Mouse (Mus musculus): ENCODE measurements around the gene Ptov1. TPM values are rescaled to one million over a fixed set of nuclear protein-coding genes. Genes with fewer than 3 reads are reported as not detected.

The Ptov1 gene
- total RNA-seq, 4 experiments from 2014 or later = 146 to 178 (median 160) TPM

DNA sequence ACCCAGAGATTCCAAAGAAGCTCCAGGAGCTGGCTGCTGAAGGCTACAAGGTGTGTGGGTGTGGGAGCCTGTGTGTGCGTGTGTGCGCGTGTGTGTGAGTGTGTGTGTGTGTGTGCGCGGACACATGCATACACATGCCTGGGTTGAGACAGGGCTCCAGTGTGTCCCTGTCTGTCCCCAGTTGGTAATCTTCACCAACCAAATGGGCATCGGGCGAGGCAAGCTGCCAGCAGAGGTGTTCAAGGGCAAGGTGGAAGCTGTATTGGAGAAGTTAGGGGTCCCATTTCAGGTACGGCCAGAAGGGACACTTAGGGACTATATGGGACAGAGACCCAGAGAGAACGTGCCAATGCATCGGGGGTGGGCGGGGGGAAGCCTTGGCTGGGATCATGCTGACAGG lies 9.7 kb downstream of the Ptov1 start:
- DNase-seq (ENCODE audit: low spot score in 2 of 2) = no peak

DNA sequence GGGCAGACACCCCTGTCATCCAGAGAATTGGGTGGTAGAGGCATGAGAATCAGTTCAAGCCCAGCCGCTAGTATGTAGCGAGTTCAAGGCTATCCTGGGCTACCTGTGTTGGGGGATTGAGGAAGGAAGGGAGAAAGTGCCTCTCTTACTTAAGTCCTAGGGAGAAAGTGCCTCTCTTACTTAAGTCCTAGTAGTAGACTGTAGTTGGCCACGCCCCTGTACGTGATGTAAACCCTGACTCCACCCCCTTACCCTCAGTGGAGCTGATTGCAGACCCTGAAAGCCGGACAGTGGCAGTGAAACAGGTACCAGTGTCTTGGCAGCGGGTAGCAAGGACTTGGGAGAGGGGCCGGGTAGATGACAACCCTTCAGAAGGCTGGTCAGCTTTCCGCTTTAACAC lies 11.7 kb downstream of the Ptov1 start:
- DNase-seq (ENCODE audit: low spot score in 2 of 2) = no peak

DNA sequence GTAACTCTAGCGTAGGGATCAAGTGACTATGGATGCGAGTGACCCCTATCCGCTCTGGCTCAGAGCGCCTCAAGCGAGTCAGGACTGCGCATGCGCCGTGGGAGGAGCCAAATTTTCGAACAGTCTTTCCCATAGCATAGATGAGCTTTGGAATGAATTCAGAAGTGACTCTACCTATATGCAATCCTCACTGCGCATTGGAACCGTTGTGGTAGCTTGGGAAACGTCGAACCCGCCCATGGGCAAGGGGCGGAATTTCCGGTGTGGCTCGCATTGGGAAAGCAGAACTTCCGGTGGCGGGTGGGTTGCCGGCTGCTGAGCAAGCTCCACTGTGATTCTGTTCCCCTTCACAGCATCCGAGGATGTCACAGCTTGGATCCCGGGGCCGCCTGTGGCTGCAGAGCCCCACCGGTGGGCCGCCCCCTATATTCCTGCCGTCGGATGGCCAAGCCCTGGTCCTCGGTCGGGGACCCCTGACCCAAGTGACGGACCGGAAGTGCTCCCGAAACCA lies 12.5 kb downstream of the Ptov1 start, which contains the start of gene Pnkp:
Pnkp (plus strand) TSS at position 98 of the 511 bp plus-strand sequence.
- DNase-seq (ENCODE audit: low spot score in 2 of 2) = peak; percentile 76 to 84

DNA sequence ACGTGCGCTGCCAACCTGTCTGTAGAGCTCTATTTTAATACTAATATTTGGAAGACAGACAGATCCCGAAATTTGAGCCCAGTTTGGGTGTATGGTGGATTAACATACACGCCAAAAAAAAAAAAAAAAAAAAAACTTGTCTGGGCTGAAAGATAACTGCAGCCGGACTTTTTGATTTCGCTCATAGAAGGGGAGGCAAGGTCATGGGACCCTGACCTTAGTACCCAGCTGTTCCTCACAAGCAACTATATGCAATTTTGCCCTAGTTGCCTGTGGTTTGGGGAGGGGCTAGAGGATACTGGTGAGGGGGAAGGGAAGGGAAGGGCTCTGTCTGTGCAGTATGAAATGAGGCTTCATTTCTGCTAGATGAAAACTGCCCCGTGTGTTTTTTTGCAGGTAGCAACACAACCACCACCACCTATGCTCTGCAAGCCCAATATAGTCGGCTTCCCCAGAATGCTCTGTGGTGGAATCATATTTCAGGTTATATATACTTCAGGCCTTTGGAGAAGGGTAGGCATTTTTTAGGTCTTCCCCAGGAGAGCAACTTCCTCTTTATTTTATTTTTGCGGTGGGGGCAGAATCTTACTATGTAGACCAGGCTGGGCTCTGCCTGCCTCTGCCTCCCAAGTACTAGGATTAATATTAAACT lies 13.2 kb downstream of the Ptov1 start:
- no peak for DNase-seq (ENCODE audit: low spot score in 2 of 2)

DNA sequence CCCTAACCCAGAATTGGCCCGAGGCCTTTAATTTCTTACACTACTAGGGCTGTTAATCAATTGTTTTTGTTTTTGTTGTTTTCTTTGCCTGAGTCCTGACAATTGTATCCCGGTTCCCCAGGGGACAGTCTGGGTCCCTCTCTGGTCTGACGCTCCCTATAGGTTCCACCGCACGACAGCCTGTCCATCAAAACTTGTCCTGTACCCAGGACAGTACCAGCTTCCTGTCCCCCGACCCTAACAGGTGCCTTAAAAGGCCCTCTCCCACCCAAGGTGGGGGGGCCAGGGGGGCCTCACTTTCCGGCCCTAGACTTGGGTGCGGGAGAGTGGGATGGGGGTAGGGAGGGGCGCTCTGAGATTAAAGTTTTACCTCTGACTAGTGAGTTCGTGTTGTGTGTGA lies 14.6 kb downstream of the Ptov1 start:
- no peak for DNase-seq (ENCODE audit: low spot score in 2 of 2)

DNA sequence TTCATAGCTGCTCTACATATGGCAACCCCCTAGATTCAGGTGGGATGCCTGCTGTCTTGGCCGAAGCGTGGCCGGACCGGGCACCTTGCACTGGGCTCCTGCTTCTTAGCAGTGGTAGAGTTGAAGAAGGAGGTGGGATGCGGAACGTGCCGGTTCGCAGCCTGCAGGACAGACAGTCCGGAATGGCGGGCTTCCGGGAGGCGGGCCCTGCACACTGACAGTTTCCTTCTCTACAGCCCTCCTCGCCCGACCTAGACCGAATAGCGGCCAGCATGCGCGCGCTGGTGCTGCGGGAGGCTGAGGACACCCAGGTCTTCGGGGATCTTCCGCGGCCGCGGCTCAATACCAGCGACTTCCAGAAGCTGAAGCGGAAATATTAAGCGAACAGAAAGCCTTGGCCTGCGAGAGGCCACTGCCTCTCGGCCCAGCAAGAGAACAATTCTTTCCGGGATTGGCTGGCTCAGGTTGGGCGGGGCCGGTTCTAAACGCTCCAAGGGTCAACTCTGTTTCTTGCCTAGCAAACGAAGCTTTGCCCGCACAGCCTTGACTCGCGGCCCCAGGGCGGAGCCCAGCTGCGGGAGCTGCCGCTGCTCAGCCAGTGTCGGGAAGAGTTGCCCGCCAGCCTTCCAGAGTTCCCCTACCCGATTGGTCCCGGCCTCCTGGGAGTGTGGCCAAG lies 15.1 kb downstream of the Ptov1 start:
- peak; percentile 72 to 83 for DNase-seq (ENCODE audit: low spot score in 2 of 2)

DNA sequence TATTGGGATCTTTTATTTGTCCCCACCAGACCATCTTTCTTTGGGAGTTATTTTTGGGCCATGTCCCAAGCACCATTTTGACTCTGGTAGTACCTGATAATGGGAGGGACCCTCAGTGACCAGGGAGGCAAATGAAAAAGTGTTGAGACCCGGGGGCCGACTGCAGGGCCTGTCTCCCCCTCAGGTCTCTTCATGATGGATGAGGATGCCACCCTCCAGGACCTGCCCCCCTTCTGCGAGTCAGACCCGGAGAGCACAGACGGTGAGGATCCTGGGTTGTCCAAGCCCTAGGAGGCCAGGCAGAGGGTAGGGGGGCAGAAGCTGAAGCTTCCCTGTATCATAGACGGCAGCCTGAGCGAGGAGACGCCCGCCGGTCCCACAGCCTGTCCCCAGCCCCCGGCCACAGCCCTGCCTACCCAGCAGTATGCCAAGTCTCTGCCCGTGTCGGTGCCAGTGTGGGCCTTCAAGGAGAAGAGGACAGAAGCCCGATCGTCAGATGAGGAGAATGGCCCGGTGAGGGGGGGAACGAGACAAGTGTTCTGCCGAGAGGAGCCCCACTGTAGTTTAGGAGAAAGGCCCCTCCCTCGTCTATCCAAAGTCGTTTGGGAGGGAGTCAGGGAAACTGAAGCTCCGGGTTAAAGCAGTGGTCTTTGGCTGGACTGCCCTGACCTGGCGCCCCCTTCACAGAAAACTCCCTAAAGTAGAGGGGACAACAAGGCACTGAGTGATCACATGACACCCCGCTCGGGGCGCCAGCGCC lies 15.8 kb downstream of the Ptov1 start:
- DNase-seq (ENCODE audit: low spot score in 2 of 2) = no peak

DNA sequence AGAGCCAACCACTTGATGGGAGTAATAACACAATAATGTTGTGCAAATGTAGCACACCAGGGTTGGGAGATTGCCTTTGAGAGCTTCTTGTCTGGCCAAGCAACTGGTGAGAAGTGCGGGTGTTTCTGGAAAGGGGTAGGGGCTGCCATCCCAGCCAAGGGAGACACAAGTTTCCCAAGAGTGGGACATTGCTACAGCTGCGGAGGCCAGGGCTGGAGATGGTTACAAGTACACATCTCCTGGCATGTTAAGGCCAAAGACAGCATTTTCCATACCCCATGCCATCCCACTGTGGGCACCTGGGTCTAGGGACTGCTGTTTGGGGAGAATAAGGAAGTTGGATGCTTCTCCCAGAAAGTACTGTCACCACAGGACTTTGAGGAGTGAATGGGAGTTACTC lies 16.5 kb downstream of the Ptov1 start:
- DNase-seq (ENCODE audit: low spot score in 2 of 2) = no peak

DNA sequence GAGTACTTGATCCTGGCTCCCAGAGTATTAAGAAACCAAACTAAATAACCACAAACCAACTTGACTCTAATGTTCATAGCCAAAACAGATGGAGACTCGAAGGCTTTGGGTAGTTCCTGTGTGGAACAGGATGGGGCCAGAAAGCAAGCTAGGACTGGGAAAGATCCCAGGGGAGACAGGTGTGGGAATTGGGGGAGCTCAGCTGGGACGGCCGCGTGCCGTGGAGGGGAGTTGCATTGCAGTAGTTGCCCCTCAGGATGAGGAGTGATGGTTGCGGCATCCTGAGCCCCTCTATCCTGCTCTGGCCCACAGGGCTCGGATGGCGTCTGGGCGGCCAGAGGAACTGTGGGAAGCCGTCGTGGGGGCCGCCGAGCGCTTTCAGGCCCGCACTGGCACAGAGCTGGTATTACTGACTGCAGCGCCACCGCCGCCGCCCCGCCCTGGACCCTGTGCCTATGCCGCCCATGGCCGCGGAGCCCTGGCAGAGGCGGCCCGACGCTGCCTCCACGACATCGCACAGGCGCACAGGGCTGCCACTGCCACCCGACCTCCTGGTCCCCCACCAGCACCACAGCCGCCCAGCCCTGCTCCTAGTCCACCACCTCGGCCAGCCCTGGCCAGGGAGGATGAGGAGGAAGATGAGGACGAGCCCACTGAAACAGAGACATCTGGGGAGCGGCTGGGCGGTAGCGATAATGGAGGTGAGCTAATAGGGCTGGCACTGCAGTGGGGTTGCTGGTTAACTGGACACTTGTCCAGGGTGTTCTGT lies 17.1 kb downstream of the Ptov1 start:
- DNase-seq (ENCODE audit: low spot score in 2 of 2) = no peak

DNA sequence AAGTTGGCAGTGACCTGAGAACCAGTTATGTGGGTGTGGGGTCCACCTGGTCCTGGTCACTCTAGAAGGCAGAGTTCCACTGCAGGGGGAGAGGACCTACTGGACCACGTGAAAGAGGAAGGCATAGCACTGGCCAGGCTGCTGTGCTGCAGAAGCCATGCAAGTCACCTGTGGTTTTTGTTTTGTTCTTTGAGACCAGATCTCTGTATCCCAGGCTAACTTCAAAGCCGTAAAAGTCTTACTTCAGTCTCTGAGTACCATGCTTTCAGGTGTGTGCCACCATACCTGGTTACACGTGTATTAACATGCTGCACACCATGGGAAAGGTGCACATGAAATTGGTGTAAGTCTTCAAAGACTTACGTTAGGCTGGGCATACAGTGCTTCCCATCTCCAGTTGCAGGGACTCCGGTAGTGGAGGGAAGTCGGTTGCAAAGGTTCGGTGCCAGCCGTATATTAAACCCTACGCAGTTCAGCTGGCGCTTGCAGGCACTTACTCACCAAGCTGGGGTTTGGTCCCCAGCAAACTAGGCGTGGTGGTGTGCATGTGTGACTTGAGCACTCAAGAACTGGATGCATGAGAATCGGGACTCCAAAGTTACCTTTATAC lies 17.9 kb downstream of the Ptov1 start:
- no peak for DNase-seq (ENCODE audit: low spot score in 2 of 2)

DNA sequence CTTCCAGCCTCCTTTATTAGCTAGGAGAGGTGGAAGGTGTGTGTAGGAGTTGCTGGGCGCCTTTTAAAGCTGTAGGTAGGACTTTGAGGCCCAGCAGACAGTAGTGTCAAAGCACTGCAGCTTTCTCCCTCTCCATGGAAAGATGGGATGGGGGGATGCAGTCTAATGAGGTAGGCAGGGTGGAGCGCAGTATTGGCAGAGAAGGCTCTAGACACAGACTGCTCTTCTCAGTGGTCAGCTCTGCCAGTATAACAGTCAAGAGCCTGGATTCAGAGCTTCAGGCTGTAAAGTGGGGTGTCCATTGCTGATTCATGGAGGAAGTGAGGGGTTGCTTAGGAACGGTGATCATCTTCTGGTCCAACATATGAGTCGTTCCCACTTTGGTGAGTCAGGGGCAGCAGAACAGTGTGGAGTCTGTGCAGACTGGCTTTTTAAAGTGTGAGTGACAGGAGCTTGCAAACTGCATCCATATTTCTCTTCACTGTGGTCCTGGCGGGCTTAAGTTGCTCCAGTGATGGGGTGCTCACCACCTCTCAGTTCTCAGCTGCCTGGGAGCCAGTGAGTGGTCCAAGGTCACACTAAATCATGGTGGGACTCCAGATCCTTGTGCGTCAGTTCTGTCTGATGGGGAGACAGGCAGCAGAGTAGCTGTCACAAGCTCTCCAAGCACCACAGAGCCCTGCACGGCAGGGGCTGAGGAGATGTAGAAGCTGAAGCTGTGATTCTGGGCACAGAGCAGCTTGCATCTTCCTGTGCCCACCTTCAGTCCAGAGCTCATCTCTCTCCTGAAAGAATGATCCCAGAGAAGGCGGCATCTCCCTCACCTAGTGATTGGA lies 18.6 kb downstream of the Ptov1 start:
- no peak for DNase-seq (ENCODE audit: low spot score in 2 of 2)

DNA sequence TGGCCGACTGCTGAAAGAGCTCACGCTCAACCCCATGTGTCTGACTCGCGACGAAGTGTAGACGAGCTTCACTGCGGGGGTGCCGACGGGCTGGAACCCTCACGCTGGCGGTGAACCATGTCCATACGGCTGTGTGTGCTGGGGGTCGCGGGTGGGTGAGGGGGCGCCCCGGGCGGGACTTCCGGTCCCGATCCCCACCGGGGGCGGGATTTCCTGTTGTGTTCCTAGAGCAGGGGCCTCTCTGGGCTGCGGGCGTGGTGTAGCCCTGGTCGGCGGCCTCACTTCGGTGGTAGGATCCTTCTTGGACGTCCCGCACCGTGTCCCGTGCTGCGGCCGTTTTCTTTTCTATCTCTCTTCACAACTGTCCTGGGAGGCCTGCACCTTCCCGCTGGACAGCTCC lies 19.4 kb downstream of the Ptov1 start:
- DNase-seq (ENCODE audit: low spot score in 2 of 2) = peak; percentile 56 to 65

DNA sequence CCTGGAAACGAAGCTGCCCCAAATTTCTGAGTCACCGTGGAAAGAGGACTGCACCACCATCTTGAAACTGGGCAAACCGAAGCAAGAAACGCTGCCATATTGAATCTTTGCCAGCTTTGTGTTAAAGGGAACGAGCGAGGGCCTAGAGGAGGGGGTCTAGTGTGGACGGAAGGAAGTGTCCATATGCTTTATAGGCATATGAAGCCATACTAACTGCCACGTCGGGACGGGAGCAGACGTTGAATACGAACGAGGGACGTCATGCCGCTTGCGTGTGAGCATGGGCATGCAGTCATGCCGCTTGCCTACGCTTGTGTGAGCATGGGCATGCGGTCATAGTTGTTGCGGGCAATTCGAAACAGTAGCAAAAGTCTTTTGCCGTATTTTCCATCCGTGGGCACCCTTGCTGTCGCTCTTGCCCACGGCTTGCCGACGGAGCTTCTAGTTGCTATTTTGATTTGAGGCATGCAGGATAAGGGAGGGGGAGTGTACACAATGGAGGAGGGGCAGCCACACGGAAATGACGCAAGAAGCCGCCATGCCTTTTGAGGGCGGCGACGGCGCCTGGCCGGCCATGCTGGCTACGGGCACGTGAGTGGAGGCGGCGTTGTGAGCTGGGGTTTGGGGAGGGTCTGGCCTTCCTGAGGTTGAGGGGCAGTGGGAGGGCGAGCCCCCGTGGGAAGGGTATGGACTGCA lies 20.0 kb downstream of the Ptov1 start:
- peak; percentile 84 to 89 for DNase-seq (ENCODE audit: low spot score in 2 of 2)

DNA sequence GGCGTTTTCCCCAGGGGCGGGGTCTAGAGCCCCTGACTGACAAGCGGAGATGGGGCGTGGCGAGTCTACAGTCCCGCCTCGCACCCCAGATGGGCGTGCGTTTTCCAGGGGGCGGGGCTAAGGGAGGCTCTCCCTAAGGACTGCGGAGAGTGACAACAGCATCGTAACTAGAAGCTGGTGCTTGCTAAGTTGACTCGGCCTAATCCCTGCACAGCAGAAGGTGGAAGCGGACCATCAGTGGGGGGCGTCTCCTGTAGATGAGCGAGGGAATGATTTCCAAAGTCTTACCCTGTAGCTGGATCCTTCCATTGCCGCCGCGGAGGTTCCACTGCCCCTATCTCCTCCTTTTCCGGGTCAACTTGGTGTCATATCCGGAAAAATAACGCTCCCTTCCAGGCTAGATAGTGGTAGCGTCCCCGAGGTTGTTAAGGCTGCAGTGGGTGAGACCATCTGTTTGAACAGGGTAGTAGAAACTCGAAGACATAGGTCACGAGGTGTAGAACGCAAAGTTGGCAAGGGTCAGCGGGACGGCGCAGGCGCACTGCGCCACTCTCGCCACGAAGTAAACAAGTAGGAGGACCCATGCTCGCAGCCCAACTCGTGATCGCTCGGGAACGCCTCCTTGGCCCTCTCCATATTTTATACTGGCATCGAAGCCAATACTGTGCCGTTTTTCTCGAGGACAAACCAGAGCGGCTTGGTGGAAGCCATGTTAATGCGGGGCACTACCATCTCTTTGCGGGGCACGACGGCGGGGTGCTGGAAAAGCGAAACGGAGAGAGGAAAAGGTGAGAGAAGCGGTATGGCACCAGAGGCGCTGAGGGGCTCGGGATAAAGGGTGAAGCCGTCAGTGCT lies 20.8 kb downstream of the Ptov1 start, which contains the start of the genes Akt1s1 and Tbc1d17:
Akt1s1 (plus strand) TSS at position 431 of the 855 bp plus-strand sequence.
Tbc1d17 (minus strand) TSS at position 519 of the 855 bp plus-strand sequence.
- DNase-seq (ENCODE audit: low spot score in 2 of 2) = peak; percentile 99 to 100

DNA sequence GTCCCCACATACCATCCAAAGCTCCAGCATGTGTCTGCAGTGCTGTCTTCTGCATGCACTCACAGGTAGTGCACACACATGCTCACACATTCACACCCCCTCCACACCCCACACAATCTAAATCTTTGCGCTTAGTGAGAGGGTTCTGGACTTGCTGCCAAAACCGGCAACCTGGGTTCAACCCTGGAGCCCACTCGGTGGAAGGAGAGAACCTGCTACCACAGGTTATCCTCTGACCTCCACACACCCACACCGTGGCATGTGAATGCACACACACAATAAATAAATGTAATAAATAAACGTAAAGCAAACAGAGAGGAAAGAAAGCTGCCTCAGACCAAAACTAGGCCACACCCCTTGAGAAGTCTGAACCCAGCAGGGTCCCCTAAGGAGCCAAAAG lies 21.8 kb downstream of the Ptov1 start:
- no peak for DNase-seq (ENCODE audit: low spot score in 2 of 2)

DNA sequence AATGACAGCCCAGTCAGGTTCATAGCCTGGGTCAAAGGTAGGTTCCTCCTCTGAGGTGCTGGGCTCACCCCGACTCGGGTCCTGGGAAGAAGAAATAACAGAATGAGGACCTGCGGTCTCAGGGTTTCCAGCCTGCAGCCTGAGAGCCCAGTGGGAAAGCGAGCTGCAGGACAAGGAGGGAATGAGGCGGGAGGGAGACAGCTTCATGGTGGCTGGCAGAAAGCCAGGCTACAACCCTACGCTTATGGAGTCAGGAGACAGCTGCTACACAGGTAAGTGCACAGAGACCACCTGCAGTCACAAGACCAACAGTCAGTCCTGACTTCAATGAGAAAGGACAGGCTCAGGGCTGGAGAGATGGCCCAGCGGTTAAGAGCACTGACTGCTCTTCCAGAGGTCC lies 22.8 kb downstream of the Ptov1 start:
- no peak for DNase-seq (ENCODE audit: low spot score in 2 of 2)

DNA sequence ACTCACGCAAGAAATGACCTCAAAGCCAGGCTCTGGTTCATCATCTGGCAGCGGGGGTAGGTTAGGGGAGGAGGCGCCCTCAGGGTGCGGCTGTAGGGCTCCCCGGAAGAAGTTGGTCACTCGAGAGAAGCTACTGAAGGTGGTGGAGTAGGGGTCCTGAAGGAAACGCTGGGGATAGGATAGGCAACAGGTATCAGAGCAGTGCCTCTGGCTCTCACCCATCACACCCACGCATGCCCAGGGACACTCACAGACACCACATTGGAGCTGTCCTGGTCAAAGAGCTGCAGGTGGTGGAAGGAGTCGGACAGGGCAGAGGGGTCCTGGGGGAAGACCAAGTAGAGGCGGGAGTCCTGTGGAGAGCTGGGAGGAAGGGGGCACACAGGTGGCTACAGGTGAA lies 24.6 kb downstream of the Ptov1 start:
- no peak for DNase-seq (ENCODE audit: low spot score in 2 of 2)

DNA sequence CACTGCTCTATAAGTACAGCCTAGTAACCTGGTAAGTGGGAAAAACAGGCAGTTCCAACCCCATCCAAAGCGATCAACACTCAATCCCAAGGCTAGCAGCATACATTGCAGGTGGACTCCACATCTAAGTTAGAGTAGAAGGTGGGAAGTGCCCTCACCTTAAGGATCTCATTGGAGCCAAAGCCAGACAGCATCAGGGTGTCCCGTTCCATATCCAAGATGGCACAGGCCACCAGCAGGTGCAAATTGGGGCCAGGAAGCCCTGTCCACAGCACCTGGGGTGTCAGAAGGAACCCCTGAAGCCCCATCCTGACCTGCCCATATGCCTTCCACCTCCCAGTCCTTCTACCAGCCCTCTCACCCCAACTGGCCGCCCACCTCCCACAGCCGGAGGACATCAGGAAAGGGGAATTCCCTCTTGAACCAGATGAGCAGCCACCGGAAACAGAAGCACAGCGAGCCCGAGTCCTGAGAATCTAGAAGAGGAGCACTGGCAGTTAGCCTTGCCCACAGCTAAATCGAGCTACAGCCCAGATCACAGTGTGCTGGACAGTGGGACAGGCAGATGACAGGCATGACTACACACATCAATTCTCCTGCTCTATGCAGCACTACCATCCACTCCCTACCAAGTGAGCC lies 27.6 kb downstream of the Ptov1 start:
- DNase-seq (ENCODE audit: low spot score in 2 of 2) = no peak

All from gastrocnemius, adult 8-10 months (tissue).